Mouse (Mus musculus) stomach, postnatal 0 days (tissue): Measurements from ENCODE around the gene Apbb2.

ENCODE experiments used
- CTCF ChIP-seq: IDR thresholded peaks from 2 replicates; pipeline ENCODE4 v1.5.1; 2016; ENCODE audit warnings: antibody characterized with exemption, low read depth, mild to moderate bottlenecking, moderate library complexity
- EP300 ChIP-seq: optimal IDR thresholded peaks from 2 replicates; pipeline ENCODE3; 2016; ENCODE audit warnings: antibody characterized with exemption

DNA sequence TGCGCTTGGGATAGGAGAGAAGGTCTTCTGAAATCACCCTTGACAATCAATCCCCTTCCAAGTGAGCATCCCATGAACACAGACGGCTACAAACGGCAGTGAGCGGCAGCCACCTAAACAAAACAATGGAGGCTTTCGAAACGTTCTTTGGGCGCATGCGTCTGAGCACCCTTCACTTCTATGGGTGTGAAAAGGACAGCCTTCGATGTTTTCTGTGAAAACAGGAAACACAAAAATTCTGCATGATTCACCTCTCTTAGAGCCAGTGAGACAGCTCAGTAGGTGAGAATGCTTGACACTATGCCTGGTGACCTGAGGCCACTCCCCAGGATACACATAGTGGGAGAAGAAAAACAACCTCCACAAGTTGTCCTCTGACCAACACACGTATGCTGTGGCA is 103.3 kb downstream of the Apbb2 start:
- no peak for TF ChIP-seq CTCF
- no peak for TF ChIP-seq EP300
